ENCODE assay signal across 18 mouse cellular contexts in genomic region chr4:118396433-118396832, GRCm38 (mm10). TPM values are rescaled to one million over a fixed set of nuclear protein-coding genes. Genes with fewer than 3 reads are reported as not detected.
DNase-seq lines count a peak whose midpoint lies in the region; ATAC-seq and TF ChIP-seq lines count a peak whose summit lies in the region.
"Had no signal": no experiment of that assay in that cellular context is flagged by ENCODE, and none has a peak within 500 bp of the region (broad histone marks: within the 10 kb centered on the region; RNA-seq: fewer than 3 reads in every experiment).

No protein-coding gene starts in this region.

- H3K9me3 ChIP-seq in kidney, embryonic 15.5 days (replicated peaks): no peaks in the 10 kb centered on the region
- H3K9me3 ChIP-seq in midbrain, embryonic 11.5 days (ENCODE audit: control insufficient read depth, low read length): no peaks in the 10 kb centered on the region
- no peaks in the 10 kb centered on the region for H3K9me3 ChIP-seq in midbrain, embryonic 15.5 days
- H3K9me3 ChIP-seq: embryonic facial prominence, embryonic 10.5 days; hindbrain, embryonic 12.5 days; limb, embryonic 15.5 days; liver, embryonic 15.5 days; midbrain, embryonic 12.5 days; neural tube, embryonic 13.5 days had no signal

- H3K27me3 ChIP-seq in kidney, embryonic 15.5 days: no peaks in the 10 kb centered on the region
- H3K27me3 ChIP-seq in midbrain, embryonic 11.5 days (ENCODE audit: control insufficient read depth, insufficient read depth, low read length): no peaks in the 10 kb centered on the region
- H3K27me3 ChIP-seq in midbrain, embryonic 15.5 days (replicated peaks): no peaks in the 10 kb centered on the region
- no peaks in the 10 kb centered on the region for H3K27me3 ChIP-seq in thymus, adult 2 months (ENCODE audit: control insufficient read depth, insufficient read depth, low read length)
- H3K27me3 ChIP-seq: hindbrain, embryonic 12.5 days; limb, embryonic 15.5 days; liver, embryonic 15.5 days; midbrain, embryonic 12.5 days; neural tube, embryonic 13.5 days had no signal

- peaks cover 97% of the 10 kb centered on the region for H3K36me3 ChIP-seq in kidney, embryonic 15.5 days
- peaks cover 13% of the 10 kb centered on the region for H3K36me3 ChIP-seq in midbrain, embryonic 11.5 days (ENCODE audit: control insufficient read depth, insufficient read depth, low read length)
- H3K36me3 ChIP-seq in midbrain, embryonic 15.5 days (replicated peaks): peaks cover 65% of the 10 kb centered on the region
- peaks cover 73% of the 10 kb centered on the region for H3K36me3 ChIP-seq in thymus, adult 2 months (ENCODE audit: control insufficient read depth, insufficient read depth, low read length)

- H3K4me2 ChIP-seq in kidney, embryonic 15.5 days: no peak overlapping the region
- no peak overlapping the region for H3K4me2 ChIP-seq in midbrain, embryonic 11.5 days
- H3K4me2 ChIP-seq in midbrain, embryonic 15.5 days: no peak overlapping the region
- H3K4me2 ChIP-seq: hindbrain, embryonic 12.5 days; limb, embryonic 15.5 days; liver, embryonic 15.5 days; midbrain, embryonic 12.5 days; neural tube, embryonic 13.5 days had no signal

- no peak overlapping the region for H3K4me3 ChIP-seq in kidney, embryonic 15.5 days (replicated peaks)
- H3K4me3 ChIP-seq in midbrain, embryonic 11.5 days (ENCODE audit: low read depth, low read length): no peak overlapping the region
- no peak overlapping the region for H3K4me3 ChIP-seq in midbrain, embryonic 15.5 days
- no peak overlapping the region for H3K4me3 ChIP-seq in thymus, adult 2 months (ENCODE audit: control insufficient read depth, insufficient read depth, low read length)
- H3K4me3 ChIP-seq: embryonic facial prominence, embryonic 10.5 days; hindbrain, embryonic 12.5 days; limb, embryonic 15.5 days; liver, embryonic 15.5 days; midbrain, embryonic 12.5 days; neural tube, embryonic 13.5 days had no signal

- no peak overlapping the region for H3K27ac ChIP-seq in kidney, embryonic 15.5 days
- no peak overlapping the region for H3K27ac ChIP-seq in midbrain, embryonic 11.5 days (ENCODE audit: low read depth, low read length)
- no peak overlapping the region for H3K27ac ChIP-seq in midbrain, embryonic 15.5 days
- H3K27ac ChIP-seq in thymus, adult 2 months (ENCODE audit: control insufficient read depth, insufficient read depth, low read length): no peak overlapping the region
- H3K27ac ChIP-seq: embryonic facial prominence, embryonic 10.5 days; hindbrain, embryonic 12.5 days; limb, embryonic 15.5 days; liver, embryonic 15.5 days; midbrain, embryonic 12.5 days; neural tube, embryonic 13.5 days had no signal

- ATAC-seq in kidney, embryonic 15.5 days (replicated peaks; ENCODE audit: low FRiP score): no peak
- no peak for ATAC-seq in midbrain, embryonic 11.5 days (ENCODE audit: low FRiP score)
- ATAC-seq in midbrain, embryonic 15.5 days (replicated peaks): no peak

- TF ChIP-seq CTCF in thymus, adult 2 months (IDR thresholded peaks at IDR 0.05; ENCODE audit: borderline replicate concordance, control insufficient read depth, extremely low read depth, insufficient read depth, low read length, poor library complexity): no peak

- H3K4me1 ChIP-seq in kidney, embryonic 15.5 days: no peaks in the 10 kb centered on the region
- H3K4me1 ChIP-seq in midbrain, embryonic 11.5 days (ENCODE audit: control insufficient read depth, insufficient read depth, low read length): no peaks in the 10 kb centered on the region
- no peaks in the 10 kb centered on the region for H3K4me1 ChIP-seq in midbrain, embryonic 15.5 days
- no peaks in the 10 kb centered on the region for H3K4me1 ChIP-seq in thymus, adult 2 months (replicated peaks; ENCODE audit: control insufficient read depth, insufficient read depth, low read length)
- H3K4me1 ChIP-seq: embryonic facial prominence, embryonic 10.5 days; hindbrain, embryonic 12.5 days; limb, embryonic 15.5 days; midbrain, embryonic 12.5 days; neural tube, embryonic 13.5 days had no signal

- DNase-seq in kidney, adult 11 months: peak; percentile 17
- peak; percentile 35 for DNase-seq in midbrain, embryonic 11.5 days (ENCODE audit: low spot score, missing footprints)
- DNase-seq in kidney, postnatal 14 days: peak; percentile 40
- no peak for DNase-seq in ovary, postnatal 10 days (ENCODE audit: low spot score)
- DNase-seq in thymus, adult 2 months: no peak
- DNase-seq: adrenal gland, adult 2 months; cerebellum, adult 9-10 months; right cerebral cortex, postnatal 14 days; spleen, adult 18-20 months; thymus, postnatal 4 days had no signal

- no peak overlapping the region for H3K9ac ChIP-seq in kidney, embryonic 15.5 days
- H3K9ac ChIP-seq in midbrain, embryonic 11.5 days (ENCODE audit: low read length): no peak overlapping the region
- H3K9ac ChIP-seq in midbrain, embryonic 15.5 days: no peak overlapping the region
- H3K9ac ChIP-seq: hindbrain, embryonic 12.5 days; limb, embryonic 15.5 days; liver, embryonic 15.5 days; midbrain, embryonic 12.5 days; neural tube, embryonic 13.5 days had no signal

- 64% methylated on average over 3 of the region's 3 CpGs for WGBS in kidney, embryonic 15.5 days
- WGBS in midbrain, embryonic 11.5 days: 85% methylated on average over 3 of the region's 3 CpGs
- WGBS in midbrain, embryonic 15.5 days: 89% methylated on average over 3 of the region's 3 CpGs
- 95% methylated on average over 3 of the region's 3 CpGs for WGBS in thymus, adult 2 months

- TF ChIP-seq POLR2A in thymus, adult 2 months (IDR thresholded peaks at IDR 0.05; ENCODE audit: control insufficient read depth, extremely low read depth, insufficient read depth, low read length, poor library complexity): no peak

RNA-seq across cellular contexts. Expression of gene Szt2, which starts 12.6 kb away (rescaled TPM):
- 7.0 and 8.5 TPM in 2 replicates for polyA plus RNA-seq in kidney, embryonic 15.5 days (2015; fragmentation: Nextera tagmentation; extraction: Ambion mirVana)
- 7.8 and 8.2 TPM in 2 replicates for polyA plus RNA-seq in midbrain, embryonic 11.5 days (2014; fragmentation: Nextera tagmentation; extraction: Ambion mirVana)
- polyA plus RNA-seq in midbrain, embryonic 15.5 days (2015; fragmentation: Nextera tagmentation; extraction: Ambion mirVana): 11.1 and 11.5 TPM in 2 replicates
- 90.6 and 96.7 TPM in 2 replicates for polyA plus RNA-seq in thymus, adult 2 months (2012; rRNA removed)

RNA-seq across cellular contexts. Expression of gene Med8, which starts 12.7 kb away (rescaled TPM):
- polyA plus RNA-seq in kidney, embryonic 15.5 days (2015; fragmentation: Nextera tagmentation; extraction: Ambion mirVana): 100 and 101 TPM in 2 replicates
- 166 and 176 TPM in 2 replicates for polyA plus RNA-seq in midbrain, embryonic 11.5 days (2014; fragmentation: Nextera tagmentation; extraction: Ambion mirVana)
- 96.5 and 96.7 TPM in 2 replicates for polyA plus RNA-seq in midbrain, embryonic 15.5 days (2015; fragmentation: Nextera tagmentation; extraction: Ambion mirVana)
- 40.1 and 40.8 TPM in 2 replicates for polyA plus RNA-seq in thymus, adult 2 months (2012; rRNA removed)

RNA-seq across cellular contexts. Expression of gene Elovl1, which starts 31.5 kb away (rescaled TPM):
- 93.5 and 104 TPM in 2 replicates for polyA plus RNA-seq in kidney, embryonic 15.5 days (2015; fragmentation: Nextera tagmentation; extraction: Ambion mirVana)
- polyA plus RNA-seq in midbrain, embryonic 11.5 days (2014; fragmentation: Nextera tagmentation; extraction: Ambion mirVana): 35.6 and 36.9 TPM in 2 replicates
- 30.7 and 31.4 TPM in 2 replicates for polyA plus RNA-seq in midbrain, embryonic 15.5 days (2015; fragmentation: Nextera tagmentation; extraction: Ambion mirVana)
- 127 and 155 TPM in 2 replicates for polyA plus RNA-seq in thymus, adult 2 months (2012; rRNA removed)

RNA-seq across cellular contexts. Expression of gene Cdc20, which starts 40.7 kb away (rescaled TPM):
- polyA plus RNA-seq in kidney, embryonic 15.5 days (2015; fragmentation: Nextera tagmentation; extraction: Ambion mirVana): 255 and 275 TPM in 2 replicates
- polyA plus RNA-seq in midbrain, embryonic 11.5 days (2014; fragmentation: Nextera tagmentation; extraction: Ambion mirVana): 305 and 337 TPM in 2 replicates
- 35.5 and 48.3 TPM in 2 replicates for polyA plus RNA-seq in midbrain, embryonic 15.5 days (2015; fragmentation: Nextera tagmentation; extraction: Ambion mirVana)
- 152 and 211 TPM in 2 replicates for polyA plus RNA-seq in thymus, adult 2 months (2012; rRNA removed)

Comparison
In these comparisons a context has a peak if more than half of its experiments do, and no peak if none do; other contexts are left out.
1. DNase-seq: peak in kidney, adult 11 months (single experiment), midbrain, embryonic 11.5 days (single experiment) and kidney, postnatal 14 days (single experiment); none in ovary, postnatal 10 days (single experiment) and thymus, adult 2 months (single experiment).